Mouse (Mus musculus) ES-Bruce4 (cell line): ENCODE measurements at regions not wholly inside any gene's neighbourhood (a gene's known extent, or its start where the extent isn't known, plus 50 kb on each side); places are given as distances from the start of the nearest gene placed in this dataset.

Experiments
- CTCF ChIP-seq: IDR thresholded peaks from one replicate; pipeline ENCODE4 v1.8.1; 2011; ENCODE audit warnings: low read depth, low read length
- EP300 ChIP-seq: IDR thresholded peaks from 2 replicates; pipeline ENCODE4 v1.6.1; 2011; ENCODE audit warnings: low read depth, low read length; ENCODE audit not compliant: insufficient read depth
- POLR2A ChIP-seq: IDR thresholded peaks from one replicate; pipeline ENCODE4 v1.8.1; 2011; ENCODE audit warnings: low read length; ENCODE audit not compliant: insufficient read depth

DNA sequence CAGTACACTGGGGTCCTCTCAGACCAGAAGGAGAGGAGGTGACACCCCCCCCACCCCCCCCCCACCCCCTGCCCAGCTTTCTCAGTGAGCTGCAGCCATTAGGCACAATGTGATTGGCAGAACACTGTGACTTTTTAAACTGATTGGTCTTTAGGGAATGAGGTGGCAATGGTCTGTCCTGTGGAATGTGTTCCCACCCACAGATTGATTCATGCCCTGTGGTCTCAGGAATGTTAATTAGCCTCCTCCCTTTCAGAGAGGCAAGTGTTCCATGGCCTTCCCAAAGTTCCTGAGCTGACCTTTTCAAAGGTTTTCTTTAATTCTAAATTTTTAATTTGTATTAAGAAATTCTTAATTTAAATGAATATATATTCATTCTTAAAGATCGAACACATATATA lies 524.0 kb upstream of the Ins1 start:
- TF ChIP-seq CTCF, result no peak
- no peak for TF ChIP-seq POLR2A
- TF ChIP-seq EP300, result no peak
